Mouse (Mus musculus): Measurements from ENCODE around the gene Ctc1. TPM values are rescaled to one million over a fixed set of nuclear protein-coding genes. Genes with fewer than 3 reads are reported as not detected.
"Not testable (repeated sequence)": the region's sequence is repeated elsewhere in the genome, so short reads cannot be mapped to it uniquely, and the experiment has no call there.

Ctc1 gene
- polyA plus RNA-seq, 1 experiment from 2014 or later = 90.9 TPM

- WGBS = 91% methylated on average over 15 of the region's 15 CpGs
- H3K36me3 ChIP-seq = peaks cover 6% of the 10 kb centered on the region
Measured at GRCm38 (mm10) chr11:69010400-69011323, 5.0 kb upstream of the Ctc1 start.

GRCm38 (mm10) chr11:69011445-69011844 is 4.3 kb upstream of the Ctc1 start:
- Histone ChIP-seq H3K4me1 (replicated peaks) (peaks cover 32% of the 10 kb centered on the region), H3K4me3 (peak overlapping the region; percentile 66), H3K27ac (peak overlapping the region; percentile 91)
- 69% methylated on average over 2 of the region's 2 CpGs for WGBS
- H3K9me3 ChIP-seq; DNase-seq (ENCODE audit: low spot score); H3K36me3 ChIP-seq; H3K27me3 ChIP-seq (ENCODE audit: insufficient read depth, poor library complexity, severe bottlenecking): not testable (repeated sequence)

More at GRCm38 (mm10) chr11:69010400-69011323, 5.0 kb upstream of the Ctc1 start:
- DNase-seq (ENCODE audit: low spot score) = no peak
- Histone ChIP-seq H3K9me3 (no peaks in the 10 kb centered on the region), H3K4me3 (peak overlapping the region; percentile 66; the same call in 1 of the 2 replicates), H3K4me1 (replicated peaks) (peaks cover 30% of the 10 kb centered on the region), H3K27ac (no peak overlapping the region), H3K27me3 (ENCODE audit: insufficient read depth, poor library complexity, severe bottlenecking) (no peaks in the 10 kb centered on the region)

- WGBS = 2% methylated on average over 18 of the region's 18 CpGs
- DNase-seq (ENCODE audit: low spot score) = peak; percentile 90
Measured at GRCm38 (mm10) chr11:69012071-69012601, 3.6 kb upstream of the Ctc1 start.

GRCm38 (mm10) chr11:69016755-69017154 is 1.0 kb downstream of the Ctc1 start:
- Histone ChIP-seq H3K4me1 (replicated peaks) (peaks cover 21% of the 10 kb centered on the region), H3K4me3 (peak overlapping the region; percentile 76), H3K36me3 (peaks cover 13% of the 10 kb centered on the region), H3K27me3 (ENCODE audit: insufficient read depth, poor library complexity, severe bottlenecking) (no peaks in the 10 kb centered on the region), H3K27ac (peak overlapping the region; percentile 98), H3K9me3 (no peaks in the 10 kb centered on the region)
- peak; percentile 5 for DNase-seq (ENCODE audit: low spot score)
- 74% methylated on average over 3 of the region's 3 CpGs for WGBS

More at GRCm38 (mm10) chr11:69012071-69012601, 3.6 kb upstream of the Ctc1 start:
- H3K36me3 ChIP-seq = no peaks in the 10 kb centered on the region
- H3K27ac ChIP-seq = peak overlapping the region; percentile 91
- H3K27me3 ChIP-seq (ENCODE audit: insufficient read depth, poor library complexity, severe bottlenecking) = no peaks in the 10 kb centered on the region
- peaks cover 34% of the 10 kb centered on the region for H3K4me1 ChIP-seq (replicated peaks)
- H3K9me3 ChIP-seq = no peaks in the 10 kb centered on the region
- peak overlapping the region; percentile 66 for H3K4me3 ChIP-seq

GRCm38 (mm10) chr11:69020691-69021090 is 5.0 kb downstream of the Ctc1 start:
- Histone ChIP-seq H3K27ac (no peak overlapping the region), H3K36me3 (peaks cover 53% of the 10 kb centered on the region), H3K27me3 (ENCODE audit: insufficient read depth, poor library complexity, severe bottlenecking) (no peaks in the 10 kb centered on the region), H3K4me3 (no peak overlapping the region), H3K9me3 (no peaks in the 10 kb centered on the region), H3K4me1 (replicated peaks) (peaks cover 10% of the 10 kb centered on the region)
- no peak for DNase-seq (ENCODE audit: low spot score)

GRCm38 (mm10) chr11:69026562-69026961 is 10.9 kb downstream of the Ctc1 start:
- Histone ChIP-seq H3K27me3 (ENCODE audit: insufficient read depth, poor library complexity, severe bottlenecking) (no peaks in the 10 kb centered on the region), H3K27ac (no peak overlapping the region), H3K4me1 (replicated peaks) (no peaks in the 10 kb centered on the region), H3K36me3 (peaks cover 100% of the 10 kb centered on the region), H3K9me3 (no peaks in the 10 kb centered on the region), H3K4me3 (no peak overlapping the region)
- 96% methylated on average over 3 of the region's 3 CpGs for WGBS
- no peak for DNase-seq (ENCODE audit: low spot score)

- H3K4me1 ChIP-seq (replicated peaks) = no peaks in the 10 kb centered on the region
- 71% methylated on average over 2 of the region's 2 CpGs for WGBS
- H3K9me3 ChIP-seq = no peaks in the 10 kb centered on the region
- no peak overlapping the region for H3K27ac ChIP-seq
- no peak for DNase-seq (ENCODE audit: low spot score)
- no peaks in the 10 kb centered on the region for H3K27me3 ChIP-seq (ENCODE audit: insufficient read depth, poor library complexity, severe bottlenecking)
- no peak overlapping the region for H3K4me3 ChIP-seq
- H3K36me3 ChIP-seq = peaks cover 99% of the 10 kb centered on the region
Measured at GRCm38 (mm10) chr11:69028805-69029204, 13.1 kb downstream of the Ctc1 start.

- Histone ChIP-seq H3K9me3 (no peaks in the 10 kb centered on the region), H3K4me1 (replicated peaks) (peaks cover 22% of the 10 kb centered on the region), H3K27me3 (ENCODE audit: insufficient read depth, poor library complexity, severe bottlenecking) (no peaks in the 10 kb centered on the region), H3K36me3 (peaks cover 76% of the 10 kb centered on the region), H3K4me3 (no peak overlapping the region), H3K27ac (no peak overlapping the region)
- no peak for DNase-seq (ENCODE audit: low spot score)
- 79% methylated on average over 9 of the region's 9 CpGs for WGBS
Measured at GRCm38 (mm10) chr11:69033552-69033951, 17.8 kb downstream of the Ctc1 start.

- Histone ChIP-seq H3K27me3 (ENCODE audit: insufficient read depth, poor library complexity, severe bottlenecking) (no peaks in the 10 kb centered on the region), H3K4me3 (no peak overlapping the region), H3K27ac (no peak overlapping the region), H3K36me3 (peaks cover 66% of the 10 kb centered on the region), H3K4me1 (replicated peaks) (peaks cover 33% of the 10 kb centered on the region), H3K9me3 (no peaks in the 10 kb centered on the region)
- 92% methylated on average over 3 of the region's 3 CpGs for WGBS
- DNase-seq (ENCODE audit: low spot score) = no peak
Measured at GRCm38 (mm10) chr11:69034585-69034984, 18.9 kb downstream of the Ctc1 start.

GRCm38 (mm10) chr11:69035411-69035810 is 19.7 kb downstream of the Ctc1 start:
- Histone ChIP-seq H3K27me3 (ENCODE audit: insufficient read depth, poor library complexity, severe bottlenecking) (no peaks in the 10 kb centered on the region), H3K4me3 (peak overlapping the region; percentile 71), H3K9me3 (no peaks in the 10 kb centered on the region), H3K36me3 (peaks cover 57% of the 10 kb centered on the region), H3K27ac (peak overlapping the region; percentile 82), H3K4me1 (replicated peaks) (peaks cover 33% of the 10 kb centered on the region)
- no peak for DNase-seq (ENCODE audit: low spot score)
- 84% methylated on average over 9 of the region's 9 CpGs for WGBS

GRCm38 (mm10) chr11:69035849-69036248 is 20.1 kb downstream of the Ctc1 start:
- Histone ChIP-seq H3K4me1 (replicated peaks) (peaks cover 33% of the 10 kb centered on the region), H3K4me3 (peak overlapping the region; percentile 71), H3K27ac (peak overlapping the region; percentile 82), H3K36me3 (peaks cover 53% of the 10 kb centered on the region), H3K27me3 (ENCODE audit: insufficient read depth, poor library complexity, severe bottlenecking) (no peaks in the 10 kb centered on the region), H3K9me3 (no peaks in the 10 kb centered on the region)
- WGBS = 10% methylated on average over 8 of the region's 8 CpGs
- DNase-seq (ENCODE audit: low spot score) = peak; percentile 86

GRCm38 (mm10) chr11:69036486-69037230 is 20.9 kb downstream of the Ctc1 start:
- H3K27me3 ChIP-seq (ENCODE audit: insufficient read depth, poor library complexity, severe bottlenecking) = no peaks in the 10 kb centered on the region
- DNase-seq (ENCODE audit: low spot score) = peak; percentile 88
- peaks cover 45% of the 10 kb centered on the region for H3K36me3 ChIP-seq
- H3K4me1 ChIP-seq (replicated peaks) = peaks cover 33% of the 10 kb centered on the region
- peak overlapping the region; percentile 71 for H3K4me3 ChIP-seq
- H3K27ac ChIP-seq = peak overlapping the region; percentile 89
- 10% methylated on average over 20 of the region's 20 CpGs for WGBS
- H3K9me3 ChIP-seq = no peaks in the 10 kb centered on the region
